Mouse (Mus musculus): ENCODE measurements around the gene Stk11. TPM values are rescaled to one million over a fixed set of nuclear protein-coding genes. Genes with fewer than 3 reads are reported as not detected.

The Stk11 gene
- total and polyA plus RNA-seq, 3 experiments: 47.4 to 94.9 (median 65.9) TPM

- dilution Hi-C loops (cut with MboI; ENCODE audit: extremely low pct_ligation_motif_present, extremely low pct_unique_long_range_greater_than_20kb, low sequenced_read_pairs): no loop called here
- H3K4me1 ChIP-seq (ENCODE audit: control insufficient read depth in 1 of 2, insufficient read depth in 2 of 2): peaks cover 31 to 52% of the 10 kb centered on the region in 2 experiments
- peaks cover 26% of the 10 kb centered on the region for H3K79me2 ChIP-seq (replicated peaks; ENCODE audit: control insufficient read depth, extremely low read depth, insufficient read depth, poor library complexity, severe bottlenecking)
- H3K36me3 ChIP-seq (replicated peaks in 1 of 2; ENCODE audit: control insufficient read depth in 1 of 2, insufficient read depth in 1 of 2, low read length in 1 of 2): peaks cover 33 to 45% of the 10 kb centered on the region in 2 experiments
- H3K9me3 ChIP-seq (replicated peaks; ENCODE audit: low read length): no peaks in the 10 kb centered on the region
- no peak overlapping the region for H3K9ac ChIP-seq (ENCODE audit: insufficient read depth, low read depth)
- in situ Hi-C loops (cut with MboI; ENCODE audit: low pct_ligation_motif_present, low pct_unique_long_range_greater_than_20kb, low sequenced_read_pairs): no loop called here
- no peaks in the 10 kb centered on the region for H3K27me3 ChIP-seq (replicated peaks)
- H3K4me2 ChIP-seq (ENCODE audit: insufficient read depth, low read depth, poor library complexity, severe bottlenecking): no peak overlapping the region
- TF ChIP-seq MAX (IDR thresholded peaks at IDR 0.05; ENCODE audit: low read length) (no peak), POLR2AphosphoS2 (IDR thresholded peaks at IDR 0.05; ENCODE audit: low read depth, low read length) (0 out of 2 replicates have a peak, but pooled peaks have one; percentile 28)
- peak overlapping the region; percentile 59; the same call in 1 of the 2 replicates for H3K27ac ChIP-seq (ENCODE audit: insufficient read depth, low read depth)
- H3K4me3 ChIP-seq (replicated peaks in 1 of 3; ENCODE audit: low read depth in 2 of 3, low read length in 2 of 3, poor library complexity in 1 of 3): no peak overlapping the region
- no peak for DNase-seq (ENCODE audit: extremely low read depth)
Observed at GRCm38 (mm10) chr10:80146568-80147011, 31.0 kb downstream of the Stk11 start.

GRCm38 (mm10) chr10:80147146-80147718, 31.6 kb downstream of the Stk11 start:
- no peak overlapping the region for H3K9ac ChIP-seq (ENCODE audit: insufficient read depth, low read depth)

DNA sequence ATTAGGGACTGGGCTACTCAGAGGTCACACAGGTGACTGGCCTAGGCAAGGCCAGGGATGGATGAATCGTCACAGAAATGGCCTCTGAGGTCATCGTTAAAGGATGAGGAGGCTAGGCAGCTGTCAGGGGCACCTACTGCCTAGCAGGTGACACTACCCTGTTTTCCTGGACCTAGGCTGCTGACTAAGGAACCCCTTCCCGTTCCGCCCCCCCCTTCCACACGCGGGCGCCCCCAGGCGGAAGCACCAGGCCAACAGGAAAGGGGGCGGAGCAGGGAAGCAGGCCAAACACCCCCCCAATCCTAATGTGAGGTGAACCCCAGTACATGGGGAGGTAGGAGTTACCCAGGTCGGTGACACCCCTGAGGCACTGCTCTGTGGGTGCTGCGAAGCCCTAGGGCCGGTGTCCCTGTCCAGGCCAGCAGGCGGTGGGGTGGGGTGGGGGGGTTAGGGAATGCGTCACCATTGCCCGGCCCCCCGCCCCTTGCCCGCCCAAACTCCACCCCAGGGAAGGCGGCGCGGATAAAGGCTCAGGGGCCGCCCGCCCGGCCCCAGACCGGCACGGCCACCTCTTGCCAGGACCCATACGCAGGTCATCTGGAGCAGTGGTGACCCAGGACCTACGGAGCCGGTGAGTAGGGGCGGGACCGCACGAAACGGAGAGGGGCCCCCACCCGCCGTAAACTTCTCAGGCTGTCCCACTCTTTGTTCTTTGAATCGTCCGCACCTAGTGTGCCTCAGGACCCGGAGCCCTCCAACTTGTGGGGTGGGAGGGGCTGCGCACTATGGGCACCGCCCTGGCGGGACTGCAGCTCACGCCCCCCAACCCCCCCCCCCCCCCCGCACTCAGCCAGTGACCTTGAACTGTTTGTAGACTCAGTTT, 32.4 kb downstream of the Stk11 start, which contains the start of gene Midn:
Gene Midn, plus strand, starts transcription at position 554 of the 883 bp plus-strand sequence.
- H3K4me3 ChIP-seq (replicated peaks in 1 of 3; ENCODE audit: low read depth in 2 of 3, low read length in 2 of 3, poor library complexity in 1 of 3): peak within 1 kb of the TSS; percentile 78 to 91 (median 81)
- no peaks in the 10 kb centered on the region for H3K27me3 ChIP-seq (replicated peaks)
- H3K27ac ChIP-seq (ENCODE audit: insufficient read depth, low read depth): peak within 1 kb of the TSS; percentile 59
- no peaks in the 10 kb centered on the region for H3K9me3 ChIP-seq (replicated peaks; ENCODE audit: low read length)
- dilution Hi-C loops (cut with MboI; ENCODE audit: extremely low pct_ligation_motif_present, extremely low pct_unique_long_range_greater_than_20kb, low sequenced_read_pairs) (no loop called here), in situ Hi-C loops (cut with MboI; ENCODE audit: low pct_ligation_motif_present, low pct_unique_long_range_greater_than_20kb, low sequenced_read_pairs) (no loop called here)
- peaks cover 31 to 50% of the 10 kb centered on the region in 2 experiments for H3K4me1 ChIP-seq (ENCODE audit: control insufficient read depth in 1 of 2, insufficient read depth in 2 of 2)
- peaks cover 19% of the 10 kb centered on the region for H3K79me2 ChIP-seq (replicated peaks; ENCODE audit: control insufficient read depth, extremely low read depth, insufficient read depth, poor library complexity, severe bottlenecking)
- peak; percentile 77; the same call in 1 of the 2 replicates for TF ChIP-seq ZMIZ1 (IDR thresholded peaks at IDR 0.05; ENCODE audit: low read depth, low read length)
- peak; percentile 64 for TF ChIP-seq ELF1 (IDR thresholded peaks at IDR 0.05; ENCODE audit: low read depth, low read length)
- peak; percentile 94 for TF ChIP-seq POLR2A (IDR thresholded peaks at IDR 0.05; ENCODE audit: low read depth, low read length)
- no peak for TF ChIP-seq RAD21 (IDR thresholded peaks at IDR 0.05; ENCODE audit: low read depth, low read length)
- TF ChIP-seq CTCF (conservative IDR thresholded peaks at IDR 0.05 in 1 of 2, IDR thresholded peaks at IDR 0.05 in 1 of 2; ENCODE audit: low read depth in 2 of 2, low read length in 2 of 2): peak in 1 of 2 experiments; percentile 64; a peak in 2 of 4 replicates
- no peak for TF ChIP-seq USF1 (IDR thresholded peaks at IDR 0.05; ENCODE audit: low read depth, low read length)
- 0 out of 2 replicates have a peak, but pooled peaks have one; percentile 30 for TF ChIP-seq TBP (conservative IDR thresholded peaks at IDR 0.05; ENCODE audit: low read depth, low read length)
- 0 out of 2 replicates have a peak, but pooled peaks have one; percentile 43 for TF ChIP-seq NRF1 (IDR thresholded peaks at IDR 0.05; ENCODE audit: low read depth, low read length)
- TF ChIP-seq PAX5 (IDR thresholded peaks at IDR 0.05; ENCODE audit: low read length): no peak
- TF ChIP-seq IRF4 (IDR thresholded peaks at IDR 0.05; ENCODE audit: low read depth, low read length): no peak
- TF ChIP-seq JUN (IDR thresholded peaks at IDR 0.05; ENCODE audit: insufficient read depth, low read depth, low read length): no peak
- no peak for TF ChIP-seq EP300 (IDR thresholded peaks at IDR 0.05; ENCODE audit: low read length)
- TF ChIP-seq SMC3 (IDR thresholded peaks at IDR 0.05; ENCODE audit: low read depth, low read length): peak; percentile 7; the same call in 1 of the 2 replicates
- TF ChIP-seq MAZ (IDR thresholded peaks at IDR 0.05; ENCODE audit: low read depth, low read length): peak; percentile 72; the same call in 1 of the 2 replicates
- TF ChIP-seq TCF12 (IDR thresholded peaks at IDR 0.05; ENCODE audit: low read depth, low read length): no peak
- TF ChIP-seq NELFE (IDR thresholded peaks at IDR 0.05; ENCODE audit: low read depth, low read length): peak; percentile 86
- H3K4me2 ChIP-seq (ENCODE audit: insufficient read depth, low read depth, poor library complexity, severe bottlenecking): peak within 1 kb of the TSS; percentile 63
- H3K36me3 ChIP-seq (replicated peaks in 1 of 2; ENCODE audit: control insufficient read depth in 1 of 2, insufficient read depth in 1 of 2, low read length in 1 of 2): peaks cover 33 to 46% of the 10 kb centered on the region in 2 experiments
- no peak for DNase-seq (ENCODE audit: extremely low read depth)
- peak within 1 kb of the TSS; percentile 64 for H3K9ac ChIP-seq (ENCODE audit: insufficient read depth, low read depth)

More at GRCm38 (mm10) chr10:80147146-80147718, 31.6 kb downstream of the Stk11 start:
- Histone ChIP-seq H3K36me3 (replicated peaks in 1 of 2; ENCODE audit: control insufficient read depth in 1 of 2, insufficient read depth in 1 of 2, low read length in 1 of 2) (peaks cover 33 to 45% of the 10 kb centered on the region in 2 experiments), H3K4me1 (ENCODE audit: control insufficient read depth in 1 of 2, insufficient read depth in 2 of 2) (peaks cover 31 to 52% of the 10 kb centered on the region in 2 experiments), H3K4me3 (replicated peaks in 1 of 3; ENCODE audit: low read depth in 2 of 3, low read length in 2 of 3, poor library complexity in 1 of 3) (peak overlapping the region in 1 of 3 experiments; percentile 78), H3K9me3 (replicated peaks; ENCODE audit: low read length) (no peaks in the 10 kb centered on the region), H3K4me2 (ENCODE audit: insufficient read depth, low read depth, poor library complexity, severe bottlenecking) (no peak overlapping the region), H3K79me2 (replicated peaks; ENCODE audit: control insufficient read depth, extremely low read depth, insufficient read depth, poor library complexity, severe bottlenecking) (peaks cover 26% of the 10 kb centered on the region), H3K27me3 (replicated peaks) (no peaks in the 10 kb centered on the region), H3K27ac (ENCODE audit: insufficient read depth, low read depth) (peak overlapping the region; percentile 59)
- no peak for DNase-seq (ENCODE audit: extremely low read depth)
- dilution Hi-C loops (cut with MboI; ENCODE audit: extremely low pct_ligation_motif_present, extremely low pct_unique_long_range_greater_than_20kb, low sequenced_read_pairs): no loop called here
- in situ Hi-C loops (cut with MboI; ENCODE audit: low pct_ligation_motif_present, low pct_unique_long_range_greater_than_20kb, low sequenced_read_pairs): no loop called here
- TF ChIP-seq ELF1 (IDR thresholded peaks at IDR 0.05; ENCODE audit: low read depth, low read length) (no peak), EP300 (IDR thresholded peaks at IDR 0.05; ENCODE audit: low read length) (no peak), PAX5 (IDR thresholded peaks at IDR 0.05; ENCODE audit: low read length) (no peak), SIN3A (IDR thresholded peaks at IDR 0.05; ENCODE audit: low read length) (no peak), RCOR1 (conservative IDR thresholded peaks at IDR 0.05; ENCODE audit: low read depth, low read length) (no peak), MAFK (IDR thresholded peaks at IDR 0.05; ENCODE audit: insufficient replicate concordance, low read length) (no peak), ZC3H11A (IDR thresholded peaks at IDR 0.05; ENCODE audit: low read depth, low read length) (no peak), NRF1 (IDR thresholded peaks at IDR 0.05; ENCODE audit: low read depth, low read length) (no peak), KAT2A (IDR thresholded peaks at IDR 0.05; ENCODE audit: insufficient replicate concordance, low read length) (no peak), USF1 (IDR thresholded peaks at IDR 0.05; ENCODE audit: low read depth, low read length) (no peak), CHD1 (IDR thresholded peaks at IDR 0.05; ENCODE audit: low read depth, low read length) (no peak), CTCF (conservative IDR thresholded peaks at IDR 0.05 in 1 of 2, IDR thresholded peaks at IDR 0.05 in 1 of 2; ENCODE audit: low read depth in 2 of 2, low read length in 2 of 2) (no peak), GABPA (IDR thresholded peaks at IDR 0.05; ENCODE audit: insufficient replicate concordance, low read depth, low read length) (no peak), MXI1 (IDR thresholded peaks at IDR 0.05; ENCODE audit: low read depth, low read length) (no peak; the same call in 1 of the 2 replicates)

Measured in CH12.LX (cell line).